Mouse (Mus musculus) spleen, postnatal 4 days (tissue): ENCODE results near the gene Slc35b4.

Experiments used
- DNase-seq, 2 experiments: peaks; one replicate each; pipeline ENCODE4 v3.0.0; 2022; ENCODE audit warnings: low spot score in 2 of 2

Slc35b4 gene

GRCm38 (mm10) chr6:34176864-34177247, at the start of gene Slc35b4:
TSS of gene Slc35b4 (minus strand) at chr6:34177111.
- peak; percentile 89 to 91 for DNase-seq

DNA sequence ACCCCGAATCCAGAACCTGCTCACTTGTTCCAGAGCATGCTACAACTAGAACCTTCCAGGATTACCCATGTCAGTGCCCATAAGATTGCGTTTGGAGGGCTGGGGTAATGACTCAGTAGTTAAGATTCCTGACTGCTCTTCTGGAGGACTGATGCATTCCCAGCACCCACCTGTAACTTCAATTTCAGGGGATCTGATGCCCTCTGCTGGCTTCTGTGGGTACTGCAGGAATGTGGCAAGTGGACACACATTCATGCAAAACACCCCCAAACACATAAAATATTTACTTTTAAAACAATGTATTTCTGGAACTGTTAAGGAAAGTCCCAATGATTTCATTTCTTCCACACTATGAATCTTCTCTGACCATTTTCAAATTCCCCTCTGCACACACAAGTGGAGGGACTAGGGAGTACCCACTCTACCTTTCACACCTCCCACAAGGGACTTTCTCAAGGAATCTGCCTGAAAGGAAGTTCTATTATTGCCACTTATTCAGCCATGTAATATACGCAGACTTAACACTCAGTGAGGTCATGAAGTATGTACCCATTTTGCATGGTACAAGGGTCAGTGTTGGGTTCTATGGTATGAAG, 48.2 kb upstream of the Slc35b4 start:
- DNase-seq: no peak

- no peak for DNase-seq
Measured at GRCm38 (mm10) chr6:34216450-34217319, 39.8 kb upstream of the Slc35b4 start.

DNA sequence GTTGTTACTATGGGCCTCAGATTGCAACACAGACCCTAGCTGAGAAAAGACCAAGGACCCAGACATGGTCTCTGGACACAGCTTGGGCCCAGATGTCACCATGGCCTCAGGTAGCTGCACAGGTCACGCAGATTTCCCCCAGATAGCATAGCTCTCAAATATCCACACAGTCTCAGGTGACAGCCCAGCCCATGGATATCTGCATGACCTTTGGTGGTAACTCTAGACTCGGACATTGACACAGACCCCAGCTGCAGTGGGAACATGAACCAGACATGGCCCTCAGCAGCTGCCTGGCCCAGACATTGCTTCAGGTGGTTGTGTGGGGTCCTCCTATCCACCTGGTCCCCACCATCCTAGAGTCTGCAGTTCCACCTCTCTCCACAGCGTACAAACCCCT, 28.8 kb upstream of the Slc35b4 start:
- DNase-seq: no peak

DNA sequence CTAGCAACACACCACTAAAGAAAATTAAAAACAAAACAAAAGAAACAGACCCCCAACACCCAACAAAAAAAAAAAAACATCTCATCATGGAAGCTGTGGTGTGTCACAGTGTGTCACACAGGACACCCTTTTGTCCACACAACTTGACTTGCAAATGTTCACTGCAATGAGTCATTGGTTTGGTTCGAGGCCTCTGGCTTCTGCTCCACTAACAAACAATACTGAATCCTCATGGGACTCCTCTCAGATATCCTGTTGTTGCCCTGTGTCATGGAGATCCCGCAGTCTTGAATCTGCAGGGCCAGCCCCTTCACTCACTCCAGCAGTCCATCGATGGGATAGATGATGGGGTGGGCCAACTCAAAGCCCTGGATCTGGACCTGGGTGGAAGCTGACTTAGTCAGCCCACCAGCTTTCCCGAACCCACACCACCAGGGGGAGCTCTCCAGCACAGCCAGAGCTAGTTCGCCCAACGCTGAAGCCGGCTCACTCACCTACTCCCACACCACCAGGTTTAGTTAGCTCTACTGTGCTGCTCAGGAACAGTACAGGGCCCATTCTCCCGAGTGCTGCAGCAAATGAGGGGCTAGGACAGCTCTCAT, 28.2 kb upstream of the Slc35b4 start:
- peak in 1 of 2 experiments; percentile 71 for DNase-seq

DNA sequence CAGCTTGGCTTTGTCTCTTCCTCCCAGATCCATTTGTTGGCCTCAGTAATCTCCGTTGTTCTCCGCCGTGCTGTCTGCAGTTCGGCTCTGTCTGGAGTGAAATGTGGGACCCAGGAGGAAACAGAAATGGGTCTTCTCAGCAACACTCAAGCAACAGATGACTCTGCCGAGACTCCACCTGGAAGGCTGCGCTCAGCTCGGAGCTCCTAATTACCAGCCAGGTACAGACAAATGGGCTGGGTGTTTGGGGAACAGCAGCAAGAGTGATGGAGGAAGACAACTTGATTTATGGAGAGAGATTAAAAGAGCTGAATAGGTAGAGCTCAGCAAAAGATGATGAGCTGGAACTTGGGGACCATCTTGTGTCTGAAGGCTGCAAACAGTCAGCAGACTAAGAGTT, 26.6 kb upstream of the Slc35b4 start:
- no peak for DNase-seq

- DNase-seq: no peak
Measured at GRCm38 (mm10) chr6:34194981-34195380, 18.1 kb upstream of the Slc35b4 start.

GRCm38 (mm10) chr6:34193708-34194475, 17.0 kb upstream of the Slc35b4 start:
- peak; percentile 24 to 67 for DNase-seq

DNA sequence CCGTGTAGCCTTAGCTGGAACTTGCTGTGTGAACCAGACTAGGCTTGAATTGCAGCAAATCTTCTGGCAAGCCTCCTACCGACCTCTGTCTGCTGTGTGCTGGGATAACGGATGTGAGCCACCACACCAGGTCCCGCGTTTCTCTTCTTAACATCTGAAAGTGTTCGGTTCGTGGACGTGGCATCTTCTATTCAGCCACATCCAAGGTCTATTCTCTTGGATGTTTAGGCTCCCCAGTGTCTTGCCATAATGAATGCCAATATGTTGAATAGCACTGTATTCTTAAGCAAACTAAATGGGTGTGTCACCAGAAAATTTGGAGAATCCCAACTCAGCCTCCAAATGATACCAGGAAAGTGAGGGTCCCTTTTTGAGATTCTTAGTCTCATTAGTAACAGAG, 14.5 kb upstream of the Slc35b4 start:
- no peak for DNase-seq

DNA sequence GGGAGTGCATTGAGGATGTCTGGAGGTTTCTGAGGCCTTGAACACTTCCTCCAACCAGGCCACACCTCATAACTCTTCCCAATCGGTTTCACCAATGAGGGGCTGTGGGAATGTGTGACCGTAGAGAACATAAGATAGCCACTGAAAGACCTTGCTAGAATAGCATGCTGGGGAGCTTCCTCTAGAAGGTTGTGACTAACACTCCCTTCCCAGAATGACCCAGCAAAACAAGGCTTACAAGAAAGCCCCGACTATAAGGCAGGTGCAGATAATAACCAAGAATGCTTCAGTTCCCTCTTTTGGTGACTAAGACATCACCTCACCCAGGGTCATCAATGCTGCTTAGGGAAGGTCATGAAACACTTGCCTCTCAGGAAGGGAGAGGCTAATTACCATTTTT, 12.6 kb upstream of the Slc35b4 start:
- no peak for DNase-seq

DNA sequence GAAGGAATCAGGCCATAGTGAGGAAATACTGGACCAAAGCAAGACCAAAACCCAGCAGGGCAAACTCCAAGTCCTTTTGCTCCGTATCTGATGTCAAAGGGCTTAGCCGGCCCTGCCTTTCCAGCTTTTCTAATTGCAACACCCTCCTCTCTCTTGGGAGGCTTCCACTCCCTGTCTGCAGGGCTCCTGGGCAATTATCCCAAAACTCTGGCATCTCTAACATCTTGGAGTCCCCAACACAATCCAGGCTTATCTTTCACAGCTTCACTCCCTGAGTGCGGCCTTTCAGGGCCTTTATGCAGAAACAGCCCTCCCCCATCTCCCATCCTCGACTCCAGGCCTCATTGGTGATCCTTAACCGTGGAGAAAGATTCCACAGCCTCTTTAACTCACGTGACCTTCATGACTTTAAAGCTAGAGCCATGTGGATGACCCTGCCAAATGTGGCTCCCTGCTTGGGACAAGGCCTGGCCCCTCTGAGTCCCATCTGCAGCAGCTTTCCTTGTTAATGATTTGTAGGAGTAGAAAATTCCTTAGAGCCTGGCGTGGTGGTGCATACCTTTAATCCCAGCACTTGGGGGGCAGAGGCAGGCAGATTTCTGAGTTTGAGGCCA, 11.2 kb upstream of the Slc35b4 start:
- no peak for DNase-seq

DNA sequence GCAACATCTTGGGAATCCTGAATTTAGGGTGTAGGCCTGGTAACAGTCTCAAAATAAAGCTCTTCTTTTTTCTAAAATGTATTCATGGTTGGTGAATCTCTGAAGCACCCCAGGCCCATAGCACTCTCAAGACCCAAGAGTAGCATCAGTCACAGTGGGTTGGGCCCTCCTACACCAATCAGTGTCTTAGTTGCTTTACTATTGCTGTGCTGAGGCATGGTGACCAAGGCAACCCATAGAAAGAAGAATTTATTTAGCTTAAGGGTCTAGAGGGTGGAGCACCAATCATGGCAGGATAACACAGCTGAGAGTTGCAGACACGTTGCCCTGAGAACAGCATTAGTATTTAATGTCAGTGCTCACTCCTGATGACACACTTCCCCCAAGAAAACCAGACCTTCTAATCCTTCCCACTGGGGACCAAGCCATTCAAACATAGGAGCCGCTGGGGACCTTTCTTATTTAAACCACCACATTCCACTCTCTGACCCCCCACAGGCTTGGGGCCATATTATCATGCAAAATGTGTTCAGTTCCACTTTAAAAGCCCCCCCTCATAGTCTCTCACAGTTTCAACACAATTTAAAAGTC, 10.5 kb upstream of the Slc35b4 start:
- no peak for DNase-seq

DNA sequence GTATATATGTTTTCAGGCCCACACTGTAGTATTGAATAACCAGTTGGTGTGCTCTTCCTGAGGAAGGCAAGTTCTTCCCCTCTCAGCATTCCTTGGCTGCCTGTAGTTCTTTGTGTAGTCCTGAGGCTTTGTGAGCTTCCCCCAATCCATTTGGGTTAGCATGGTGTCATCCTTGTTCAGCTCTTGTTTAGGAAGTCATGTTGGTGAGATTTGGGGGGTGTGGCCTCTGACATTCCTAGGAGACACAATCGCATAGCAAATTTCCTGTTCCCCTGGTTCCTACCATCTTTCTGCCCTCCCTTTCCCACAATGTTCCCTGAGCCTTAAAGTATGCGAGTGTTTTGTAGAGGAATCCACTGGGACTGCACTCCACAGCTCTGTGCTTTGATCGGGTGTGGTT, 6.4 kb upstream of the Slc35b4 start:
- no peak for DNase-seq

DNA sequence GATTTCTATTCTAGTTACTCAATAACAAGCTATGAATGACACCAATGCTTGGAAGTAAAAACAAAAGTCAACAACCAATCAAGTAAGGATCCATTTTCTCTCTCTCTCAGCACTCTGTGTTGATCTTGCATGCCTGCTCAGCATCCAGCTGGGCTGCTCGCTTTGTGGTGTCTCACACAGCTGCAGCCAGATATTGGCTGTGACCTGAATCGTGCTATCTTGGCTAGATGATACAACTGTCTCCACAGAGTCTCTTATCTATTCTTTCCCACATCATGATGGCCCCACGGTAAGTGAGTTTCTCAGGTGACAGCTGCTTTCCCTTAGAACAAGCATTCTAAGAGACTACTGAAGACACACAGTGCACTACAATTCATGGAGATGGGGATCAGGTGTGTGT, 5.0 kb upstream of the Slc35b4 start:
- DNase-seq: no peak

DNA sequence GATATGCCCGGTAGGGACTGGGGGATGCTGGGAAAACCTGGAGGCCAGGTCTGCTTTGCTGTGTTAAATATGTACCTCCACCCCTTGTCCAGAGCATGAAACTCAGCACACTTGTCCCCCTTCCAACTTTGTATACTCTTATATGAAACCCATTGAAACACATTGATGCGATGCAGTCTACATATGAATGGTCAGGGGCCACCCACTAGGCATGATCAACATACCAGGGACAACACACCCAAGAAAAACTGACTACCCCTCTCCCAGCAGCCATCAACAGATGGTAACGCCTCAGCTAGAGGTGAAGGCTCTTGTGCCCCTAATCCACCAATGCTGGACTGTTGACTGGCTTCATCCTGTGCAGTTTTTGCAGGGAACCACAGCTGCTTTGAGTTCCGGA, 3.0 kb upstream of the Slc35b4 start:
- no peak for DNase-seq

DNA sequence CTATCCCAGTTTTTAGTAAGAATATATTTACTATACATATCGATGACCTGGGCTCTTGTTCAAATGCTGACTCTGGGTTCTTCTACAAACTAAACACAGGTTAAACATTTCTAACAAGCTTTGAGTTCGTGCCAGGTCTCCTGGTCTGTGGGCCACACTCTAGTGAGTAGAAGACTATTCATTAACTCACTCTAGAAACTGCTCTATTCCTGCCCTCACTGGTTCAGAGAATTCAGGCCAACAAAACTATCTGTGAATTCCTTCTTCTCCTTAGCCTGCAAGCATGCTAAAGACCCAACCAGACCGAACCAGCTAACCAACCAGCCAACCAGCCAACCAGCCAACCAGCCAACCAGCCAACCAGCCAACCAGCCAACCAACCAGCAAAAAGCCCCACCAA, 2.1 kb upstream of the Slc35b4 start:
- DNase-seq: no peak

DNA sequence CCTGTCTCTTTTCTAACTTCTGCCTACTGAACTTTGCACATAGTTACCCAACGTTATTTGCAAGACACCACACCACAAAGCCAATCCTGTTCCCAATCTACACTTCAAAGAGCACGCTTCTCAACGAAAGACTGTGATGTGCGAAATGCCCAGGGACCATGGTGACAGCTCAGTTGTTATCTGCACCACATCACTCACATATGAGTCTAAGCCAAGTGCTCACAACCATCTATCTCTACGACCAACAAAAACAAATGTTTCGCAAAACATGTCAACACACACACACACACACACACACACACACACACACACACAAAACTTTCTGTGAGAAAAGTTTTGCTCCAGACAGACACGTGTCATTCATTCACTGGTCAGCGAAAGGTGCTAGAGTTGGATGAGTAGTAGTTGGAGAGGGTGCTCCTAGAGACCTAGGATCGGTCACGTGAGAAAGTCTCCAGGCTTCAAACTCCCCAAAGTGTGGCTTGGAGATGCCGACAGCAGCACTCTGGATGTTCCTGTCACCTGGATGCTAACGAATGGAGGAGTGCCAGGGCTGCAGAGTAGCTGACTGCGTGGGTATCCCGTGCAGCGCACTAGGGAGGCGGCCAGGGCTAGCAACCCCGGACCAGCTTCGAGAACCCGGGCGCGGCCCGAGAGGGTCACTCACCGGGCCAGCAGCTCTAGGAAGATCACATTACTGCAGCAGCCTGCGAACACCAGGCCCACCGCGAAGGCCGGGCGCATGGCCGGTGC, 624 bp downstream of the Slc35b4 start:
- DNase-seq: no peak

DNA sequence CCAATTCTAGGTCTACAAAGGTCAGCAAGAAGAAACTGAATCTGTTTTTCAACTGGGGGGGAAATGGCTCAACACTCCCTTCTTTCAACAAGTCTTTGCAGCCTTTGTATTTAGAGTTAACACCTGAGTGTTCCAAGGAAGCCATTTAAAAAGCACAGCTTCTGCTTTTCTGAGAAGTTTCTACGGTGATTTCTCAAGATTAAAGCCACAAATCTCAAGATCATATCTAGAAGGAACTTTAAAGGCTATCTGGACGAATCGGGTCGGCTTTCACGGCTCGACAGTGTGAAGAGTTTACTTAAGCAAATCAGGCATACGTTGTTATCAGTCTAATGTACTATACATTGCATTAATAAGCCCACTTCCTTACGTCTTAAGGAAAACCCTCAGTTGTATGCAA, 2.2 kb downstream of the Slc35b4 start:
- no peak for DNase-seq

DNA sequence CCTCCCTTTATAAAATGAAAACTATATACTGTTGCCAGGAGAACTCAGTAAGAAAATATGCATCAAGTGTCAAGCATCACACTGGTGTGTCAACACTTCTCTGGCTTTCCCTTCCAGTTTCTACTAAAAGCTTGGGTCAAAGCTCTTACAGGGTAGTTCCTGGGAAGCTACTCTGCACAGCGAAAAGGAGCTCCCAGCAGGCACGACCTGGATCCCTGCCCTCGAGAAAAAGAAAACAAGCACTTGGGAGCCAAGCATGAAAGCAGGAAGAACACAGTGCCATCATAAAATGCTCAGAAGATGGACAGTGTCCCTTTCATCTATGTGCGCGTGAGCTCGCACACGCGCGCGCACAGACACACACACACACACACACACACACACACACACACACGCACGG, 3.7 kb downstream of the Slc35b4 start:
- DNase-seq: no peak

- DNase-seq: no peak
Measured at GRCm38 (mm10) chr6:34171748-34172457, 5.0 kb downstream of the Slc35b4 start.
